Mouse (Mus musculus): Measurements from ENCODE around the gene Olfr714. TPM values are rescaled to one million over a fixed set of nuclear protein-coding genes. Genes with fewer than 3 reads are reported as not detected.
A peak's percentile ranks its signal among the peaks of the same experiment; 100 is the strongest.
"Not testable (repeated sequence)": the region's sequence is repeated elsewhere in the genome, so short reads cannot be mapped to it uniquely, and the experiment has no call there.

Gene Olfr714
- not detected in 2 replicates for polyA plus RNA-seq (2012; ENCODE audit: insufficient read depth, insufficient read length, missing spikeins)

DNA sequence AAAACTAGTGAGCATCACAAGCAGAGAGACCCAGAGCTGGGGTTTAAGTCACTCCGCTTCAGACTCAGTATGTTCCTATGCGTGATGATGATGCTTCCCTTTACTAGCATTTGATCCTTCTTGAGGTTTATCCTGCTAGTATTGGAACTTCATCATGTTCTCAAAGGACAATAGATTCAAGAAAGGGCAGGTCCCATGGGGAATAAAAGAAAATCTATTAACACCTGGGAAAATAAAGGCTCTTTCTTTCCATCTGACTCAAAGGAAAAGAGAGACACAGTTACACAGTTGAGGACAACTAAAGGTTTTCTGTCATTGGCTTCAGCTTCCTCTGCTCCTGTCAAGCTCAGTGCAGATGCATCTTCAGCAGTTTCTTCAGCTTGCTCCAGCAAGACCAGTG lies at the start of gene Olfr714:
Gene Olfr714, plus strand, starts transcription at position 301 of the 400 bp plus-strand sequence.
- Histone ChIP-seq H3K4me1 (ENCODE audit: control insufficient read depth, insufficient read depth, insufficient read length, low read length) (no peaks in the 10 kb centered on the region), H3K4me3 (ENCODE audit: insufficient read depth, low read depth, low read length) (no peak within 1 kb of the TSS)

DNA sequence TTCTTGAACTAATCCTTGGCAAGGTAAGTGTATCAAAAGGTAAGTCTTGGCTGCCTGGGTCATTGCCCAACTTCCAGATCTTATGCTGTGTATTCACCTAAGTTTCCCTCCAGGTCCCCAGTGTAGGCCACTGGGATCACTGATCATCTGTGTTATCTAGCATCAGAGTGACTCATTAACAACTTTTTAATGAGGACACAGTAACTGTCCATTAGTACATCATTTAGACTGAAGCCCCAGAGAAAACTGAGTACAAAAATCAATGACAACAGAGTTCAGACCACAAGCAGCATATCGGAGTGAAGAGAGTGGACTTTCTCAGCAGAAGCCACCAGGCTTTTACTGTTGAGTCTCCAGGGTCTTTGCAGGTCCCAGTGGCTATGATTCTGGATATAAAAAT lies 39.9 kb upstream of the Olfr714 start, which contains the start of gene Olfr713:
Gene Olfr713, plus strand, starts transcription at position 301 of the 400 bp plus-strand sequence.
- Histone ChIP-seq H3K4me1 (ENCODE audit: control insufficient read depth, insufficient read depth, insufficient read length, low read length) (no peaks in the 10 kb centered on the region), H3K4me3 (ENCODE audit: insufficient read depth, low read depth, low read length) (no peak within 1 kb of the TSS), H3K27ac (replicated peaks; ENCODE audit: low read depth, low read length) (no peak within 1 kb of the TSS)

More for the DNA sequence above, at the start of gene Olfr714:
- H3K27ac ChIP-seq (replicated peaks; ENCODE audit: low read depth, low read length), result no peak within 1 kb of the TSS

DNA sequence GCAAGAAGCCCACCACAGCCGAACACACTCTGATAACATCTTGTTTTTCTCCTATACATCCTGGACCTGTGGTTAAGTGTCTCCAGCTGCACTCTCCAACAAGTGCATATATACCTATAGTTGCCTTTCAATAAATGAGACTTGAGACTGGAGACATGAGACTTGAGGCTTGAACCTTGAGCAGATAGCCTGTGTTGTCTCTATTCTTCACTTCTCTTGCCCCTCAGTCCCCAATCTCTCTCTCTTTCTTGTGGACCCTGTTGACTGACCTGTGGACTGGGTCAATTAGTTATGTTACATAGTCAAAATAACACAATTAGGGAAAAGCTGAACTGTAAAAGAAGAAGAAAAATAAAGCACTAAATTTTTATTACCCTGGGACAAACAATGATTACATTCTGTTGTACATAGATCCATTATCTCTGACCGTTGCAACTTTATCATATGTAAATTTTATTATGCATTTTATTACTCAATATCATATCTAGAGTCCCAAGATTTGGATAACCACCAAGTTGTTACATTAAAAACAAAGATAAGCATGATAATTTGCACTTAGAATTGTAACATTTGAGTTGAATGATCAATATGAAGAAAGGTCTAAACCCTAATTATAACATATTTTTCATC lies 30.7 kb upstream of the Olfr714 start:
- Histone ChIP-seq H3K27ac (replicated peaks; ENCODE audit: low read depth, low read length) (no peak overlapping the region), H3K4me3 (ENCODE audit: insufficient read depth, low read depth, low read length) (no peak overlapping the region), H3K4me1 (ENCODE audit: control insufficient read depth, insufficient read depth, insufficient read length, low read length) (no peaks in the 10 kb centered on the region)

DNA sequence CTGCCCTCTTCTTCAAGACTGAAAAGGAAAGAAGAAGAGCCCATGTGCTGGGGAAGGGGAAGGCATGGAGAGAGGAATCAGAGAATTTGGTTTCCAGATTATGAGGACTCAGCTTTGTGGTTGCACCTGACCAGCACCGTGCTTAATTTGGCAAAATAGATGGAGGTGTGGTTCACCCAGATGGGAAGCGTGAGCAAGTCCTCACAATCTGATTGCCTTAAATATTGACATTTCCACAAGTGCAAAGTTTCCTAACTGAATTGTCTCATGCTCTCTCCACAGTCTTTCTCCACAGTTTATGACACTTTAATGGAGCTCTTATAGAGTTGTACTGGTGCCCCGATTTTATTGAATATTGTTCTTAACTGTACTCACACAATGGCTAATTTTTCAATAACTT lies 27.6 kb upstream of the Olfr714 start:
- Histone ChIP-seq H3K4me1 (ENCODE audit: control insufficient read depth, insufficient read depth, insufficient read length, low read length) (no peaks in the 10 kb centered on the region), H3K27ac (replicated peaks; ENCODE audit: low read depth, low read length) (no peak overlapping the region), H3K4me3 (ENCODE audit: insufficient read depth, low read depth, low read length) (no peak overlapping the region)

DNA sequence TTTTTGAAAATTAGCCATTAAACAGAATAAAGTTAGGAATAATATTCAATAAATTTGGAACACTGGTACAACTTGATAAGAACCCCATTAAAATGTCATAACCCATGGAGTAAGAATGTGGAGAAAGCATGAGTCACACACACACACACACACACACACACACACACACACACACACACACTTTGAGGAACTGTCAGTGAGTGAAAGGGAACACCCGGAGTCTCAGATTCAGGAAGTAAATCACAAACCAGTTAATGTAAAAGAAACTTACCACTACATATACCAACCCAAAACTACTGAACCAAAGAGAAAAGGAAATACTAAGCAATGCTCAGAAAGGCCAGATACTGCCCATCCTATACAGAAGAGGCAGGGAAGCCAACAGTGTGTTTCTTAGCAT lies 26.4 kb upstream of the Olfr714 start:
- Histone ChIP-seq H3K4me1 (ENCODE audit: control insufficient read depth, insufficient read depth, insufficient read length, low read length) (no peaks in the 10 kb centered on the region), H3K4me3 (ENCODE audit: insufficient read depth, low read depth, low read length) (no peak overlapping the region), H3K27ac (replicated peaks; ENCODE audit: low read depth, low read length) (no peak overlapping the region)

DNA sequence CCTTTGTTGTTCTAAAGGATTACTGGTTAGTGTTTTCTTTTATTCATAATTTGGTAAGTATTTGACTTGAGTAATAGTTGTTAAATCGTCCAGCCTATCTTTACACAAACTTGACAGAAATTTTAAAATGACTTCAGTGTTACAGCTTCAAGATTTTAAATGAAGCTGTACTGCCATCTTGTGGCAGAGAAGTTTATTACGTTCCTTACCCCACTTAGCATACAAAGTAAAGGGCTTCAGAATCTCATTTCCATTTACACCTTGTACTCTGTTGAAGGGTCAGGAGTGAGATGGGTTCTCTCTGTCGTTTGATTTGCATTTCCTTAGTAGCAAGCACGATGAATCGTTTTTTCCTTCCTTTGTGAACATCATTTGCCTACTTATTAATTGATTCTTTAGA lies 24.9 kb upstream of the Olfr714 start:
- Histone ChIP-seq H3K4me1 (ENCODE audit: control insufficient read depth, insufficient read depth, insufficient read length, low read length) (no peaks in the 10 kb centered on the region), H3K4me3 (ENCODE audit: insufficient read depth, low read depth, low read length) (no peak overlapping the region), H3K27ac (replicated peaks; ENCODE audit: low read depth, low read length) (no peak overlapping the region)

DNA sequence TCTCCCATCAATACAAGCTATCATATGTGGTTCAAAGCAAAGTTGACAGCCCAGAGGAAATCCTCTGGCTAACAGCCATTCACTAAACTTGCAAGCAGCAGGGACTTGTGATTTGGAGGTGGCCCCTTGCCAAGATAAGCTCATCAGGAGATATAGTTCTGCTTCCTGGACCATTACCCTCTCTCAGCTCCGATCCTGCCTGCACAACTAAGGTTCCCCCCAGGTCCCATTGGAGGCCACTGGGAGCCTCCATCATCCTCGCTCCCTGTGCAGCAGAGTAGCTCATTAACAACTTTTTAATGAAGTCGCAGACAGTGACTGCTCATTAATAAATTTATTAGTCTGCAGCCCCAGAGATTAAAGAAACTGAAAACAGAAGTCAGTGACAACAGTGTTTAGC lies 23.2 kb upstream of the Olfr714 start:
- no peaks in the 10 kb centered on the region for H3K4me1 ChIP-seq (ENCODE audit: control insufficient read depth, insufficient read depth, insufficient read length, low read length)
- H3K27ac ChIP-seq (replicated peaks; ENCODE audit: low read depth, low read length), result no peak overlapping the region
- H3K4me3 ChIP-seq (ENCODE audit: insufficient read depth, low read depth, low read length), result peak overlapping the region; percentile 14; the same call in 1 of the 2 replicates

DNA sequence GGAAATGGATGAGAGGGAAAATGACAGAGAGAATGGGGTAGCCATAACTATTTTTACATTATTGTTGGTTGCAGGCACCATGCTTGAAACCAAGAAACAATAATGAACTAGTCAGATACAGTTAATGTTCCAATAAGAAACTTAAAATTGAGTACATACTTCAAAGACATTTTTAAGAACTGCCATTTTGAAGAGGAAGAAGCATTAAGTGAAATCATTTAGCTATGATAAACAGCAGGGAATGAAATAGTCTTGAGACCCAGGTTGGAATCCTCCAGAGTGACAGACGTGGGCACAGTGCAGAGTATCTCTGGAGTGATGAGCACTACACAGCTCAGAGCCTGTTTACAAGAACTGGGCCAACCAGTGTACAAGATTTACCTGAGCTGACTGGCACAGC lies 22.1 kb downstream of the Olfr714 start, which contains the start of gene Olfr17:
Gene Olfr17, plus strand, starts transcription at position 301 of the 400 bp plus-strand sequence.
- Histone ChIP-seq H3K27ac (replicated peaks; ENCODE audit: low read depth, low read length) (no peak within 1 kb of the TSS), H3K4me3 (ENCODE audit: insufficient read depth, low read depth, low read length) (no peak within 1 kb of the TSS), H3K4me1 (ENCODE audit: control insufficient read depth, insufficient read depth, insufficient read length, low read length) (no peaks in the 10 kb centered on the region)

DNA sequence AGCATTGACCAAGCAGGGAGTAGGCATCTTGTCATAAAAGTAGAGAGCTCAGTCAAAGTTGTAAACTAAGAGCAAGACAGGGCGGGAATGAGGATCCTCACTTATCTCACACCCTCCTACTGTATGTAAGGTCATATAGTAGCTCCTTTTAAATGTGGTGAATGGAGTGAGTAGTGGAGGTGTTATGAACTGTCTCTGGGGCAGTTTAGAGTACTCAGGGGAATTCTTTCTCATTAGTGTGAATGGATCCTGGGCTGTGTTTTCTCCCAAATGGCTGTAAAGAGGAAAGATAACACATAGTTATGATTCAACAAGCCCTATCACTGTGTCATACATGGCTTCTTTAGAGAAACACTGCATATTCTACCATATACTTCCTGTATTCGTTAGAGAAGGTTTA lies 39.5 kb downstream of the Olfr714 start, which contains the start of gene Olfr715b:
Gene Olfr715b, minus strand, starts transcription at position 101 of the 400 bp plus-strand sequence.
- not testable (repeated sequence) for H3K27ac ChIP-seq (replicated peaks; ENCODE audit: low read depth, low read length); H3K4me3 ChIP-seq (ENCODE audit: insufficient read depth, low read depth, low read length); H3K4me1 ChIP-seq (ENCODE audit: control insufficient read depth, insufficient read depth, insufficient read length, low read length)

Other genes with a start within 250 kb of the Olfr714 start
- not detected in 2 replicates for gene Olfr702, start 237.1 kb upstream of the Olfr714 start, polyA plus RNA-seq (2012; ENCODE audit: insufficient read depth, insufficient read length, missing spikeins)
- gene Olfr703, start 227.6 kb upstream of the Olfr714 start, polyA plus RNA-seq (2012; ENCODE audit: insufficient read depth, insufficient read length, missing spikeins), result not detected in 2 replicates
- not detected in 2 replicates for gene Olfr704, start 207.8 kb upstream of the Olfr714 start, polyA plus RNA-seq (2012; ENCODE audit: insufficient read depth, insufficient read length, missing spikeins)
- gene Olfr705, start 194.1 kb upstream of the Olfr714 start, polyA plus RNA-seq (2012; ENCODE audit: insufficient read depth, insufficient read length, missing spikeins), result not detected in 2 replicates
- gene Olfr706, start 182.8 kb upstream of the Olfr714 start, polyA plus RNA-seq (2012; ENCODE audit: insufficient read depth, insufficient read length, missing spikeins), result not detected in 2 replicates
- gene Olfr707, start 169.7 kb upstream of the Olfr714 start, polyA plus RNA-seq (2012; ENCODE audit: insufficient read depth, insufficient read length, missing spikeins), result not detected in 2 replicates
- not detected in 2 replicates for gene Olfr1532-ps1, start 163.0 kb upstream of the Olfr714 start, polyA plus RNA-seq (2012; ENCODE audit: insufficient read depth, insufficient read length, missing spikeins)
- not detected in 2 replicates for gene Olfr709-ps1, start 138.8 kb upstream of the Olfr714 start, polyA plus RNA-seq (2012; ENCODE audit: insufficient read depth, insufficient read length, missing spikeins)
- not detected in 2 replicates for gene Olfr710, start 122.7 kb upstream of the Olfr714 start, polyA plus RNA-seq (2012; ENCODE audit: insufficient read depth, insufficient read length, missing spikeins)
- gene Olfr6, start 107.0 kb upstream of the Olfr714 start, polyA plus RNA-seq (2012; ENCODE audit: insufficient read depth, insufficient read length, missing spikeins), result not detected in 2 replicates
- not detected in 2 replicates for gene Olfr711, start 95.5 kb upstream of the Olfr714 start, polyA plus RNA-seq (2012; ENCODE audit: insufficient read depth, insufficient read length, missing spikeins)
- gene Olfr2, start 64.9 kb upstream of the Olfr714 start, polyA plus RNA-seq (2012; ENCODE audit: insufficient read depth, insufficient read length, missing spikeins), result not detected in 2 replicates
- not detected in 2 replicates for gene Olfr713, start 39.8 kb upstream of the Olfr714 start, polyA plus RNA-seq (2012; ENCODE audit: insufficient read depth, insufficient read length, missing spikeins)
- gene Olfr17, start 22.2 kb downstream of the Olfr714 start, polyA plus RNA-seq (2012; ENCODE audit: insufficient read depth, insufficient read length, missing spikeins), result not detected in 2 replicates
- gene Olfr715b, start 39.4 kb downstream of the Olfr714 start, polyA plus RNA-seq (2012; ENCODE audit: insufficient read depth, insufficient read length, missing spikeins), result not detected in 2 replicates
- not detected in 2 replicates for gene Olfr715, start 60.1 kb downstream of the Olfr714 start, polyA plus RNA-seq (2012; ENCODE audit: insufficient read depth, insufficient read length, missing spikeins)
- gene Olfr716, start 67.3 kb downstream of the Olfr714 start, polyA plus RNA-seq (2012; ENCODE audit: insufficient read depth, insufficient read length, missing spikeins), result not detected in 2 replicates
- gene Nlrp14, start 96.0 kb downstream of the Olfr714 start, polyA plus RNA-seq (2012; ENCODE audit: insufficient read depth, insufficient read length, missing spikeins), result not detected in 2 replicates
- not detected in 2 replicates for gene Rbmxl2, start 138.5 kb downstream of the Olfr714 start, polyA plus RNA-seq (2012; ENCODE audit: insufficient read depth, insufficient read length, missing spikeins)

All from brown adipose tissue, adult 24 weeks (tissue).